Mouse (Mus musculus) monocyte, adult 5-6 weeks (primary cell): Measurements from ENCODE around the gene Usf3. TPM values are rescaled to one million over a fixed set of nuclear protein-coding genes. Genes with fewer than 3 reads are reported as not detected.

ENCODE experiments used
- ATAC-seq: fragments of 153-309, 156-312 bp; replicated peaks from 2 replicates; pipeline ENCODE4 v1.8.0; 2017; ENCODE audit warnings: mild to moderate bottlenecking; ENCODE audit not compliant: low TSS enrichment, insufficient number of reproducible peaks, severe bottlenecking, poor library complexity, low FRiP score
- total RNA-seq: library from RNA; stranded (forward); fragments of 200-1000, 200-491, 200-594 nt; gene quantifications from 3 replicates; pipeline ENCODE4 v1.2.3, GENCODE M21; 2017

Usf3 gene
- total RNA-seq, 1 experiment from 2014 or later: 22.3 TPM

DNA sequence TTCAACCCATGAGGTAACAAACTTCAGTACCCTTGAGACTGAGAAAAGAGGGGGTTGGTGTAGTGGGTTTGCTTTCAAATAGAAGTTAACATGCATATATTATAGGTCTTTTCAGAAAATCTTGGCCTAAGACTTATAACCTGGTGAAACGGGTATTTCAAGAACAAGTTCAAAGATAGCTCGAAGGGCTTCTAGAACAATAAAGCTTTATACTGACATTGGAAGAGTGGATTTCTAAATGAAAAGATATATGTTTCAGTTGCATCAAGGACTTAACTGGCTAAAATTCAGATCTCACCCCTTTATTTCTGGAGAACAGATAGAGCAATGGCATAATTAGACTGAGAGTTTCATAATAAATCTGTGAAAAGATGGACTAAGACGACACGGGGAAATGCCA is 4.1 kb upstream of the Usf3 start:
- no peak for ATAC-seq

- peak; percentile 99 for ATAC-seq
Measured at GRCm38 (mm10) chr16:44172297-44173154, 520 bp upstream of the Usf3 start.

DNA sequence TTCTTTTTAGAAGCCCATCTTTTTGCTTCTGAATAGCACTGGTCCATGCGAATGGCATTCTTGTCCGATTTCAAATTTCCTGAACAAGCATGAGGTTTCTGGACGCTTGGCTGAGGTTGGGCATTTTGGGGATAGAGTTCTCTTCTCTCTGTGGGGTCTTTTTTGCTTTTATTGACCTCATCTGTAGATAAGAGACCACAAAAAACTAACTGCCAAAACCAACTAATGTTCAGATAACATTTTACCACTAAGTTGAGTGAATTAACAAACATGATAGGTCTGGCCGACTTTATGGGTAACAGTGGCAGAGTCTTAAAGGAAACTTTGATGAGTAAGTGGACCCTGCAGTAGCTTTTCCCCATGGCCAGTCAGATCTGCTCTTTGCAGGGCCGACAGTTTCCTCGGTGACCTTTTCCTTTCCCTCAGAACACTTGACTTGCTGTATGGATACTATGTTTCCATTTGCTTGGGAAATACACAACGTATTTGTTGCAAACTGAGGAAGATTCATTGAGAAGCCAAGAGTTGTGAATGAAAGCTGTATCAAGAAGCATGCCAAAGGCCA is 1.0 kb downstream of the Usf3 start:
- ATAC-seq: no peak

GRCm38 (mm10) chr16:44175001-44175400 is 2.0 kb downstream of the Usf3 start:
- ATAC-seq: no peak

DNA sequence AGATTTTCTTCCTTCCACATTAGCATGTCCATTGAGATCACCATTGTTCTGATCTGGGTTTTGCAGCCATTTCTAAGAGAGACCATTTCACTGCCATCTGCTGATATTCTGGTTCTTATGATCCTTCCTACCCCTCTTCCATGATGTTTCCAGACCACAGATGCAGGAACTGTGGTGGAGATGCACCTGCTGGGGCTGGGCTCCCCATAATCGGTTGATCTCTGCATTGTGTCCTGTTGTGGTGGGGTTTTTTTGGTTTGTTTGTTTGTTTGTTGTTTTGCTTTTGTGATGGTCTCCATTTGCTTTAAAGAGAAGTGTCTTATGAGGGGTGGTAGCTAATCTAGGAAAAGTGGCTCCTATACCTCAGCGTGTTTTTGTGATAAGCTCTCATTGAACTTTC is 3.5 kb downstream of the Usf3 start:
- no peak for ATAC-seq

DNA sequence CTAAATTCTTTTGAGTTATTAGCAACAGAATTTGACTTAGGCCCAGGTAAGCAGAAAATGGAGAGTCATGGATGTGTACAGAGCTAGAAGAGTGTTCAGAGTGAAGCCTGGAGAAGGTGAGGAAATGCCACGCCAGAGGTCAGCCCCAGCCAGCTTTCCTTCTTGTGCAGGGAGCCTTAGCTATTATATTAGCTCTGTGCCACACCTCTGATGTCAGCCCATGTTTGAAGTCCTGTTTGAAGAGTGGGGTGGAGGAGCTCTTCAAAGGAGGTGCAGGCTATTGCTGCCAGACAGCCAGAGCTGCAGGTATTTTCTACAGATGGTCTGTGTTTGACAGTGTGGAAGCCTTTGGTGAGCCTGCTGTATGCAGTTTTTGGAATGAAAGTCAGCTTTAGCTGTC is 5.5 kb downstream of the Usf3 start:
- ATAC-seq: no peak

- ATAC-seq: no peak
Measured at GRCm38 (mm10) chr16:44182597-44182996, 9.6 kb downstream of the Usf3 start.

DNA sequence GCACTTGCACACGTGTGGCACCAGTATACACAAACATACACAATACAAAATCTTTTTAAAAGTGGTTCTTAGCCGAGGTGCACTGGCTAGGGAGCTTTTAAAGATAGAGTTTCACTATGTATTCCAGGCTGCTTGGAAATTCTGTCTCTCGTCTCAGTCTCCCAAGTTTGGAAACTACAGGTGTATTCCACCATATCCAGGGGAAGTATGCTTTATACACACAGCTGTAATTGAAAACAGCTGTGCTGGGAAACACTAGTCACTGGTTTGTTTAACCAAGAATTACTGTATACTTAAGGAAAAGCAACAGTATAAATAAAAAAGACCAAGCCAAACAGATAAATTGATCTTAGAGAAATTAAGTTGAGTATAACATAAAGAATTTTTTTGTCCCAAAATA is 11.7 kb downstream of the Usf3 start:
- no peak for ATAC-seq

DNA sequence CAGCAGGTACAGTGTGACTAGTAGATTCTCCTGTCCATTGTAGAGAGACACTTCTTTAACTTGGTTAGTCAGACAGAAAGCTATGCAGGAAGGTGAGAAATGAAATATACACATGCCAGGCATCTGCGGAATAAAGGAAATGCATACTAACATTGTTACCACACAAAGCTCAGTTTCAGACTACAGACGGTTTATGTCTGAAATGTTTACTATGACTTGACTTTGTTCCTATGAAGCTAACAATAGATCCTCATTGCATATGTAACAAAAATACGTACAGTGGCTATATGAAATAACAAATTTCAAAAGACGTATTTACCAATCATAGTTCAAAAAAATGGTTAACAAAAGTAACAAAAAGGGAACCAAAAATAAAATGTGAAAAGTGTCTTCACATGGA is 14.1 kb downstream of the Usf3 start:
- ATAC-seq: peak; percentile 76

GRCm38 (mm10) chr16:44188766-44189165 is 15.7 kb downstream of the Usf3 start:
- ATAC-seq: no peak

DNA sequence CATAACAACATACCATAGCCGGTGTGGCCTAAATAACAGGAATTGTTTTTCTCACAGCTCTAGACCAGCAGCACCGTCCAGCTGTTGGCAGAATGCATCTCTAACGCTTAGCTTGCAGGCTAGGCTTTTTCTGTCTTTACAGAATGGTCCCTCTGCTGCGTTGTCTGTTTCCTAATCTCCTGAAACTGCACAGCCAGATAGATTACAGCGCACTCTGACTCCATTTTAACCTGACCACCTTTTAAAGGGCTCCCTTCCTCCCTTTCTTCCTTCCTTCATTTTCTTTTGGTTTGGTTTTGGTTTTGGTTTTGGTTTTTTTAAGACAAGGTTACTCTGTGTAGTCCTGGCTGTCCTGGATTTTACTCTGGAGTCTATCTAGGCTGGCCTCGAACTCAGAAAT is 17.0 kb downstream of the Usf3 start:
- ATAC-seq: peak; percentile 29; the same call in 1 of the 2 replicates

DNA sequence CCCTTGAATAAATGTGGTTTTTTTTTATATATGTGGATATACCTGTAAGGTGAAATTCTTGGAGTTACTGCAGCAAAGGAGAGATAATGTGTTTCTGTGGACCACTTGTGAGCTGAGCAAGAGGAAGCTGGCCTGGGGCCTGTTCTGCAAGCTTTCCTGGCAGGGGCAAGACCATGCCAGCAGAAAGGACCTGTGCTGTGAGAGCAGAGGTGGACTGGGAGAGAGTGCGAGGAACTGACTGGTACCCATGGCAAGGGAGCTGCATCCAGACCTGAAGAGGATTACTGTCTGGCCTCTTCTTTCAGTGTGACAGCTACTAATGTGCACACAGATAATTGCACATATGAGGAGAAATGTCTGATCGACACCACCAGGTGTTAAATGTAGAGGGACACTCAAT is 17.9 kb downstream of the Usf3 start:
- ATAC-seq: no peak

GRCm38 (mm10) chr16:44199066-44199703 is 26.1 kb downstream of the Usf3 start:
- peak; percentile 88 for ATAC-seq

GRCm38 (mm10) chr16:44200146-44200545 is 27.1 kb downstream of the Usf3 start:
- ATAC-seq: no peak

DNA sequence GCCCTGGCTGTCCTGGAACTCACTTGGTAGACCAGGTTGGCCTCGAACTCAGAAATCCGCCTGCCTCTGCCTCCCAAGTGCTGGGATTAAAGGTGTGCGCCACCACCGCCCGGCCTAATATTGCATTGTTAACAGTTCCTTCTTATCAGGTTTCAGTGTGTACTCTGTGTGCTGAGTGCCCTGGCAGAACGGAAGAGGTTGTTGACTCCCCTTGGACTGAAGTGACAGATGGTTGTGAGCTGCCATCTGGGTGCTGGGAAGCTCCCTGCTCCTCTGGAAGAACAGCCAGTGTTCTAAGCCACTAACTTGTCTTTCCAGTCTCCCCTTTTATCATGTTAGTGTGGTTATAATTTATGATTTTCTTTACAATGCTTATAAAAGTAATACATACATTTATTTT is 31.3 kb downstream of the Usf3 start:
- no peak for ATAC-seq

GRCm38 (mm10) chr16:44205973-44206372 is 32.9 kb downstream of the Usf3 start:
- ATAC-seq: no peak

- ATAC-seq: no peak
Measured at GRCm38 (mm10) chr16:44210156-44211053, 37.4 kb downstream of the Usf3 start.

GRCm38 (mm10) chr16:44211054-44211414 is 38.0 kb downstream of the Usf3 start:
- no peak for ATAC-seq

DNA sequence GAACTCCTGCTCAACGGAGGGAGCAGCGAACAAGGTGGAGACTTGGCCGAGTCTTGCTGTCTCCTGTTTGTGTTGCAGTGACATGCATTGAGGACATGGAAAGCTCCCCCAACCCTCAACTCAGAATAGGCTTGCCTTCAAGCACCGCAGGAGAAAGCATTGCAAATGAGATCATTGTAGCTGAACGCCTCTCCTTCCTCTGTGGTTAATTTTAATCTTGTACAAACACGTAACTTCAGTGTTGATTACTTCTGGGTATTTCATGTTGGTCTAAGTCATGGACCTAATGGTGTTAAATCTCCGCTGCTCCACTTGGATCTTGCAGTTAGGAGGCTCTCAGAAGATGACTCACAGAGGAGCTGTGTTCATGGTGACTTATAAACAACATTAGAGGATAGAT is 39.7 kb downstream of the Usf3 start:
- no peak for ATAC-seq
